Mouse (Mus musculus) right cerebral cortex, postnatal 36 days (tissue): ENCODE data around the gene Calu.
"Not testable (repeated sequence)": the region's sequence is repeated elsewhere in the genome, so short reads cannot be mapped to it uniquely, and the experiment has no call there.

Source experiments
- DNase-seq, 2 experiments: peaks; one replicate each; pipeline ENCODE4 v3.0.0; 2022; ENCODE audit warnings: low spot score in 2 of 2, mixed read lengths in 1 of 2

The Calu gene

GRCm38 (mm10) chr6:29347665-29348370 is at the start of gene Calu:
TSS of gene Calu (plus strand) at chr6:29348069.
- peak; percentile 99 for DNase-seq

- DNase-seq, result no peak
Observed at GRCm38 (mm10) chr6:29299112-29299511, 48.8 kb upstream of the Calu start.

DNA sequence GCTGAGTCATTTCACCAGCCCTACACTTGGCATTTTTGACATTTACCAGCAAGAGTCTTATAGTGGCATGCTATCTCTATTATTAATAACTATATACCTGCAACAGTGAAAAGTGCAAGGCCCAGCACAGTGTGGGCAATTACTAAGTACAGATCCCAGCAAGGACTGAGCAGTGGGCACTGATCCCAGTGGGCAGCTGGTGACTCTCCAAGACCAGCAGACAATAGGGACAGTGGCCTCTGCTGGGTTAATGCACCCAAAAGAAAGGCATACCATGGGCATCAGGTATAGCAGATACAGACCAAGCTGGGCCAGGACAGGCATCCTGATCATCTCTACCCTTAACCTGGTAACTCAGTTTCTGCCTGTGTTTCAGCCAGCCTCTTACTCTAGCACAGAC is 44.6 kb upstream of the Calu start:
- DNase-seq, result no peak

DNA sequence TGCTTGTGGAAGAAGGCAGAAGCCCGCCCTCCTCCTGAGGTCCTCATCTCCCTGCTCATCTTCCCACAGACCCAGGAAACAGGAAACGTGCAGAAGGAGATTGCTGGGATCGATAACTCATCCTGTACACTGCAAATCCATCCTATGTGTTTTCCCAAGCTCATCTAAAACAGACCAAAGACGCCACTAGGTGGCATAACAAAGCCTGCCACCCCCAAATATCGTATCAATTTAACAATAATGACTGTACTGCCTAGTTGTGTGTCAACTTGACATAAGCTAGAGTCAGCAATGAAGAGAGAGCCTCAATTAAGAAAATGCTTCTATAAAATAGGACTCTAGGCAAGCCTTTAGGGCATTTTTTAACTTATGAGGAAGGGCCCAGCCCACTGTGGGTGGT is 44.1 kb upstream of the Calu start:
- DNase-seq, result no peak

DNA sequence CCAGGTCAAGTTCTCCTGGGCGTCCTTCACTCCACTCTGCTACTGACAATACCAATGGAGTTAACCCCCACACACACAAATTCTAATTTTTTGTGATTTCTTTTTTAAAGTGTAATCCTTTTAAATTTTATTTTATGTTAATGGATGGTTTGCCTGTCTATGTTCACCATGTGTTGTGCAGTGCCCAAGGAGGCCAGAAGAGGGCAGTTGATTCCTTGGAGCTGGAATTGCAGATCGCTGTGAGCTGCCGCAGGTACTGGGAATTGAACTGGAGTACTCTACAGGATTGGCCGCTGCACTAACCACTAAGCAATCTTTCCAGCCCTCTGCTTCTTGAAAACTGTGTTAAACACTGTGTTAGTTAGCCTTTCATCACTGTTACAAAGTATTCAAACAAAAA is 42.4 kb upstream of the Calu start:
- no peak for DNase-seq

DNA sequence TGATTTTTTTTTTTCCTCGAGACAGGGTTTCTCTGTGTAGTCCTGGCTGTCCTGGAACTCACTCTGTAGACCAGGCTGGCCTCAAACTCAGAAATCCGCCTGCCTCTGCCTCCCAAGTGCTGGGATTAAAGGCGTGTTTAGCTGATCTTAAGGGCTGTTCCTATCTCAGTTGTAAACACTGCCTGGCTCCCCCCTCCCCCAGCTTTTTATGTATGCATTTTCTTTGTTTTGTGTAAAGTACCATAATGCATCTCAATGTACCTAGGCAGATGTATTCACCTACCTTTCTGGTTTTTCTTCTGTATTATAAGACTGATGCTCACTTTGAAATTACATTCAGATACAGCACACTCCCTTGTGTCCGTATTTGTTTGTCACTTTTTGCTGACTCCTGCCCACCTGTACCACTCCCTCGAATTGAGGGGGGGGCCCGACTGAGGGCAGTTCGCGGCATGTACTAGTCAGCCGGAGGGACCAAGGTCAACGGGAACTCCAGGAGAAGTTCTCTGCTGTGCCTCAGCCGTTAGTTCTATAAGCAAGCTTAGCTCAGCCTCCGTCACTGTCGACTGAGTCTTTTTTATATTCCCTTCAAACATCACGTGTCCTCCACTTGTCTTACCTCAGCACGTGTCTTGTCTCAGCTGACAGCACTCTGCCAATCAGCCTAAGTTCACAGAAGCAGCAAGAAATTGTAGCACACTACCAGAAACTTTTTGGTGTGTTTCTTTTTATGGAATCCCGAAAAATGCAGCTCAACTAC is 38.8 kb upstream of the Calu start:
- DNase-seq, result no peak

DNA sequence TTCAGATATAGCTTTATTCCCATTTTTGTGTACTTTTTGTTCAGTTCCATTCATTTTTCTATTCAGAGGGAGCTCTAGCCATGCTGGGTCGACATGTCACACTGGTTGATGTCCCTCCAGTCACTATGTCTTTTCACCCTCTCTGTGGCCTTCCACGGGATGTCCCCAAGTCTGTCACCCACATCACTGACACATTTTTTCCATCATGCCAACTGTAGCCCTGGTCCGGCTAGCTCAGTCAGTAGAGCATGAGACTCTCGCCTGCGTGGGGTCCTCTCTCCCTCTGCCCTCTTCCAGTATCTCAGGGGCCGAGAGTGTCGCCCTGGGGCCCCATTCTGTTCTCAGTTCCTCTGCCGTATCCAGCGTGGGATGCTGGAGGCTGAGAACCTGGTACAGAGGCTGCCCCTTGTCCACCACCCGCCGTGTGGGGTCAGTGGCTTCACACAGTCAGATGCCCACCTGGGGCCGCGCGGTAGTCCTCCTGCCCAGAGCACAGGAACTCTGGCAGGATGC is 34.1 kb upstream of the Calu start:
- DNase-seq, result no peak

- no peak for DNase-seq
Observed at GRCm38 (mm10) chr6:29317286-29317685, 30.6 kb upstream of the Calu start.

- no peak for DNase-seq
Observed at GRCm38 (mm10) chr6:29317941-29318340, 29.9 kb upstream of the Calu start.

DNA sequence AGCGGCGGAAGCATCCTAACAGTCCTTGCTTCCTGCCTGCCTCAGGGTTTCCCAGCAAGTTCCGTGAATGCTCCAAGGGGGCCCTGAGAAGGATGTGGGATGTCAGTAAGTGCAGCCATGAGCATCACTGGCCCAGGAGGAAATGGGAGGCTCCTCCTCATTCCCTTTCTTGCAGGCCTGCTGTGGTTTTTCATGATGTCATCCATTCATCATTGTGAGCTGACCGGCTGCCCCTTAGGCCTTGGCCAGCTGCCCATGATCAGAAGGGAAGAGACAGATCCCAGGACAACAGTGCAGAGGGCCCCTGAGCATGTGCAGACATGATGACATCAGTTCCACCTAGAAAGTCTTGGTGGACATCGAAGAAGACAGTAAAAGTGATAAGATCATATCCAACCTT is 29.0 kb upstream of the Calu start, which contains the start of gene Fam71f1:
TSS of gene Fam71f1 (plus strand) at position 262 of the 400 bp plus-strand sequence.
- DNase-seq, result no peak

DNA sequence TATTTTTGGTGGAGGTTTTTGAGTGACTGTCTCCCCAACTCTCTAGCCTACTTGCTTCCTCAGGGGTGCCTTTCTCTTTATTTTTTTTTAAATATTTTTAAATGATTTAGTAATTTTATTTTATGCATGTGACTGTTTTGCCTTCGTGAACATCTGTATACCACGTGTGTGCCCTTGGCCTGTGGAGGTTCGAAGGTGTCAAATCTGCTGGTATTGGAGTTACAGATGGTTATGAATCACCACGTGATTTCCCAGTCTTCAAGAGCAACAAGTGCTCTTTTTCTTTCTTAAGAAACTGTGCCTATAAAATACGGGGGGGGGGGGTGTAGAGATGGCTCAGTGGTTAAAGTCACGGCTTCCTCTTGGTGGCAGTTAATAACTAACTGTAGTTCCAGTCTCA is 26.3 kb upstream of the Calu start:
- DNase-seq, result no peak

GRCm38 (mm10) chr6:29322147-29322546 is 25.7 kb upstream of the Calu start:
- DNase-seq, result no peak

DNA sequence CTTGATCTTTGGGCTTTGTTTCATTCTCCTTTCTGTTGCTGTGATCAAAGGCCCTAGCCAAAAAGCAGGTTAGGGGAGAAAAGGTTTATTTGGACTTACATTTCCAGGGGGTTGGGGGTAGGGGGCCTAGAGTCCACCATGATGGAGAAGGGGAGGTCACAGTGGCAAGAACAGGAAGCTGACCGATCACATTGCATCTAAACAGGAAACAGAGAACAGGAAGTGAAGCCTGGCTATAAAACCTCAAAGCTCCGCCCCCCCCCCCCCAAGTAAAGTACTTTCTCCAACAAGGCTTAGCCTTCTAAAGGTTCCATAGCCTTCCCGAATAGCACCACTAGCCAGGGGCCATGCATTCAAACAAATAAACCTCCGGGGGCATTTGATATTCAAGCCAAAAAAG is 25.1 kb upstream of the Calu start:
- DNase-seq, result no peak

GRCm38 (mm10) chr6:29326961-29327360 is 20.9 kb upstream of the Calu start:
- DNase-seq, result no peak

DNA sequence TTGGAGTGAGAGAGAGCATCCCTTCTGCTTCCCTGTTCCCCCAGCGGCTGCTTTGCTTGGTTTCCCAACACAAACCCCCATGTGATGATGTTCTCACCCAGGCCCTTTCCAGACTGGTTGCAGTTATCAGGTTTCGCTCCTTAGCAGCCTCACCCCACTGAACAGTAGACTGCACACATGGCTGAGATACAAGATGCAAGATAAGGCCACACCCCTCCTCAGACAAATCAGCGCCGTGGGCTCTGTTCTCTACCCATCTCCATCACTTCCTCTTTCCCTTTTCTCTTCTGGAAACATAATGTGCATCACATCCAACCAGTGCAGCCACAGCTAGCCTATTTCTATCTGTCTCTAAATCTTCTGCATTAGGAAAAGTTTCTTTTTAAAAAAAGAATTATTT is 18.4 kb upstream of the Calu start:
- DNase-seq, result no peak

GRCm38 (mm10) chr6:29346512-29346911 is 1.4 kb upstream of the Calu start:
- not testable (repeated sequence) for DNase-seq

- no peak for DNase-seq
Observed at GRCm38 (mm10) chr6:29347189-29347588, 680 bp upstream of the Calu start.

DNA sequence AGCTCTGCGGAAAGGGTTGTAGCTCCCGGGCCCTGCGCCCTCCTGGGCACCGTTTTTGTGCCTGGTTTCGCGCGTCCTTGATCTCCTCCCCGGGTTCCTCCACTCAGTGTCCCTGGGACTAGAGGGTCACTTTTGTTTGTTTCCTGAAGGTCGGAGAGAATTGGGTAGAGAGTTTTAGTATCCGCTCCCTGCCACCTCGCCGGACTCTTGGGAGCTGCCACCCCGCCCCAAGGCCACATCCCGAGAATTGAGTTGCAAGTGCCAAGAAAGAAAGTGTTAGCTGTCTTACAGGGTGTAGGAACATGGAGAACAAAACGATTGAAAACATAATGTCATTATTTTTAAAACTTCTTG is 479 bp downstream of the Calu start:
- DNase-seq, result no peak

DNA sequence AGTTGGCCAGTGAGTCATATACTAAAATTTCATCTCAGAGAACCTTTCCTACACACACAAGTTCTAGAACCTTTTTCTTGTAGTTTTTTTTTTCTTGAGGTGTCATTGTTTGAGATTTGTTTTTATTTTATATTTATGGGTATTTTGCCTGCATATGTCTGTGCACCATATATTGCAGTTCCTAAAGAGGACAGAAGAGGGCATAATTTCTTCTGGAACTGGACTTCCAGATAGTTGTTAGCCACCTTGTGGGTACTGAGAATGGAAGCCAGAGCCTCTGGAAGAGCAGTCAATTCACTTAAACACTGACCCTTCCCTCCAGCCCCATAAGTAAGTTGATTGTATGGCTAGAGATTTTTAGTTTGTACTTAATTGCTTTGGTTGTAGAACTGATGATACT is 3.7 kb downstream of the Calu start:
- no peak for DNase-seq

GRCm38 (mm10) chr6:29352816-29353215 is 4.9 kb downstream of the Calu start:
- DNase-seq, result no peak

GRCm38 (mm10) chr6:29359386-29359785 is 11.5 kb downstream of the Calu start:
- DNase-seq, result no peak

DNA sequence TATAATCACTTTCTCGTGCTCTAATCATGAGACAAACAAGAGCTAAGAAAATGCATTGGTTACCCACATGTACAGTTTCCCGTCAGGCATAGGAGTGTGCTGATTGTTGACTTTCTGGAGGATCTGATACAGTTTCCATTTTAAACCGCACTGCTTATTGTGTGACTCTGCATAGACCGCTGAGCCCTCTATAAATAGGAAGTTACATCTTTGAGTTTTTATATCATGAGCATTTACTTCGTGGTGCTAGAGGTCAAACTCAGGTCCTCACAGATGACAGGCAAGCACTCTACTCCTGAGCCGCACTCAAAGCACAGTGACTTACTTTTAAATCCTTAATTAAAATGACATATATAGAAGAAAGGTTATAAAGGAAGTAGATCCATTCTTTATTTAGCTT is 12.3 kb downstream of the Calu start:
- no peak for DNase-seq
